Mouse (Mus musculus) cerebellum, adult 18-20 months (tissue): ENCODE measurements around the gene B4galt5.
"Not testable (repeated sequence)": the region's sequence is repeated elsewhere in the genome, so short reads cannot be mapped to it uniquely, and the experiment has no call there.

Experiments used
- DNase-seq, 2 experiments: peaks; one replicate each; pipeline ENCODE4 v3.0.0; 2021

Gene B4galt5

DNA sequence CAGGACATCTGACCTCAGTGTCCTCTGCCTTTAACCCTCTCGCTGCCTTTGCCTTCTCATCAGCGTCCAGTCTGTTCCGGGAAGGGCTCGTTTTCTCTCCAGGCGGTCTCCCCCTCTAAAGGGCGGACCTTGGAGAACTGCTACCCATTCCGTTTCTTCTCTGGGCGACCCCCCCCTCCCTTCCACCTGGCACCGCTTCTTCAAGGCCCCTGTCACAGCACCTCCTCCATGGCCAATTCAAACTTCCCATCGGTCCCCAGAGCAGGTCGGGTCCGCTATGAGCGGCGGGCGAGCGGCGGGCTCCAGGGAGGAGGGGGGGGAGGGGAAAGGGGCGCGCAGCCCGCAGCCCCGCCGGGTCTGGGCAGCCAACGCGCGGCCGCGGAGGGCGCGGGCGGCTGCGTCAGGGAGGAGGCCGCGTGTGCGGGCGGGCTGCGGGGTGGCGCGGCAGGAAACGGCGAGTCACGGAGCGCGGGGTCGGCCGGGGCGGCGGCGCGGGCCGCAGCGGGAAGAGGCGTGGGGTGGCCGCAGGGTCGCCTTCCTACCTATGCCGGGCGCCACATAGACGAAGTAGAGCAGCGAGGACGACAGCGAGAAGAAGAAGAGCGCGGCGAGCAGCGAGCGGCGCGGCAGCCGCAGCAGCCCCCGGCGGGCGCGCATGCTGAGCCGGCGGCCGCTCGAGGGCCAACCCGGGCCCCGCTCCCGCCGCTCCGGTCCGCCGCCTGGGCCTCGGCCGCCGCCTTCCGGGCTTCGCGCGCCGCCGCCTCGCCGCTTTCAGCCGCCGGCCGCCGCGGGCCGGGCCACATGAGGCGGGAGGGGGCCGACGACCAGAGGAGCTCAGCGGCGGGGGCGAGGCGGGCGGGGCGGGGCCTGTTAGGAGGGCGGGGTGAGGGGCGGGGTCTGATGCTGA is at the start of gene B4galt5:
Gene B4galt5 (minus strand): TSS at position 808 of the 907 bp plus-strand sequence.
- DNase-seq, result peak; percentile 47 to 69

DNA sequence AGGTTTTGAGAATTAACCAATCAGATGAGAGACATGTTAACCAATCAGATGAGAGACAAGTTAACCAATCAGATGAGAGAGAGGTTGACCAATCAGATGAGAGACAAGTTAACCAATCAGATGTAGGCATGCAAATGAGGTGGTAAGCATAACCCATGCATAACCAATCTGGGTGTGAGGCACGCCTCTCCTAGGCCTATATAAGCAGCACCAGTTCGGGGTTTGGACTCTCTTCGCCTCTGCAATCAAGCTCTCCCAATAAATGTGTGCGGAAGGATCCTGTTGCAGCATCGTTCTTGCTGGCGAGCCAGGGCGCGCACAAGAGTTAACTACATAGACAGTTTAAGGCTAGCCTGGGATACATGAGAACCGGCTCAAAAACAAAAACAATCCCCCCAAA is 47.4 kb upstream of the B4galt5 start:
- not testable (repeated sequence) for DNase-seq

DNA sequence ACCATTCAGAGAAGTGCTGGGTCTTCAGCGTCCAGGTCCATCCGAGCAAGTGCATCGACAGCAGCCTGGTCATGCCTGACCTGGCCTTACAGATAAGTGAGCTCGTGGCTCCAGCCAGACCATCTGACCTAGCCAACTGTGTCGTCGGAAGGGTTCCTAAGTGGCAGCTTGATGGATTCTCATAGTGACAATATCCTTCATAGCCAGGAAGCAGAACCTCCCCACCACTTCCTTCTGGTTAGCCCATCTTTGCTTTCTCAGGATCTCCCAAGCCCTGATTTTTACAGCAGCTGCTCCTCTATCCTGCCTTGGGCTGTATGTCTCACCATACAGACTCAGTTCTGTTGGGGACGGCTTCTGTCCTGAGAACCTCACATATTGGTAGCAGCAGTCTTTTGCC is 45.4 kb upstream of the B4galt5 start:
- DNase-seq, result no peak

DNA sequence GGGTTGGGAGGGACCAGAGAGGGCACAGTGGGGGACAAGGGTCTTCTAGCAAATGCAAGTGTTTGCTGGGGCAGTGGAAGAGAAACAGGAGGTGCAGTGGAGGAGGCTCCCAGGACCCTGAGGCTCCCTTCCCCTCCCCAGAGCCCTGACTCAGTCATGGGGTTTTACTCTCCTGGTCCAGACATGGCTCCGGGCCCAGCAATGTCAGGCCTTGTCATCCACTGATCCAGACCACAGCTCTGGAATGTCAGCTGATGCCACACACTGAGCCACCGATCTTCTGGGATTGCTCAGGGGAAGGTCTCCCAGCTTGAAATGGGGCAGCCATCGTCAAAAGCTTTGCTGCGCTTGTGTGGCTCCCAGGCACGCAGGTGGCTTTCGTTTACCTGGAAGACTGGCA is 38.0 kb upstream of the B4galt5 start:
- DNase-seq, result no peak

DNA sequence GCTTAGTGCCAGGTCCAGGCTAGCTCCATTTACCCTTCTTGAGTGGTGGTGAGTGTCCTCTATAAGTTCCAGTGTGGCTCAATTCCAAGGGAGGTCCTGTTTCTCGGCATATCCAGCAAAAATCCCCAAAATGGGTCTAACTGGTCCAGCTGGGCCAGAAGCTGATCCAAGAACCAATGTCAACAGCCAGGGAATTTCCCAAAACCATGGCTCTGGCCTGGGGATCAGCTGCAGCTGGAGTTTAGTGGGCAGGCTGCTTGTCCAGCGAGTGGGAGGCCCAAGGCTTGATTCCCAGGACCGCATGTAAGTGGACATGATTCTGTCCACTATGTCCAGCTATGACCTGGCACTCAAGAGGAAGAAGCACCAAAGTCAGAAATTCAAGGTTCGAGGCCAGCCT is 37.5 kb upstream of the B4galt5 start:
- DNase-seq, result no peak

DNA sequence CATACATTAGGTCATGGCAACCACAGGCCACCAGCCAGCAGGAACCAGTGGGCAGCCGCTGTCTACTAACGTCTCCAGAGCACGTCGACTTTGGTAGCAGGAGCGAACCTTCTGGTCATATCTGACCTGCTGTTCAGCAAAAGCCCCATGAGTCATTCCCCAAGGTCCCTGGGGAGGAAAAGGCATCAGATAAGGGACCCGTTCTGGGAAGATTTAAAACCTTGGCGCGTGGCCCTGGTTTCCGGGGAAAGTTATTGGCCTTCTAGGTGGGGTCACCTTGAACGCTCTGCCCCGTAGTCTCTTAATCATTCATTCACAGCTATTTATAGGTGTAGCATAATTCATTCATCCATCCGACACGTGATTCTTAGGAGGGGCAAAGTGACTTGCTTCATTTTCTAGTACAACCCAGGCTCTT is 34.7 kb upstream of the B4galt5 start:
- DNase-seq, result no peak

DNA sequence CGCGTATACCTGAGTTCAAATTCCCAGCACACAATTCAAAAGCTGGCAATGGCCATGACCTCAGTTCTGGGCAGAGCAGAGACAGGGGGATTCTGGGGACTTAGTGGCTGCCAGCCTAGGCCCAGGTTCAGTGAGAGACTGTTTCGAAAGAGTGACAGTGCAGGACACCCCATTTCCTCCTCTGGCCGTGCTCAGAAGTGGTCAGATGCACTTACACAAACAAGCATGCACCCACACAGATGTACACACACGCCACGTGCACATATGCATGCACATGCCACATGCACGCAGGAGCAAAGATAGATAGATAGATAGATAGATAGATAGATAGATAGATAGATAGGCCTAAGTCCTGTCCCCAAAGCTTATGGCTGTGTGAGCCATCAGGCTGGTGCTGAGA is 33.4 kb upstream of the B4galt5 start:
- no peak for DNase-seq

DNA sequence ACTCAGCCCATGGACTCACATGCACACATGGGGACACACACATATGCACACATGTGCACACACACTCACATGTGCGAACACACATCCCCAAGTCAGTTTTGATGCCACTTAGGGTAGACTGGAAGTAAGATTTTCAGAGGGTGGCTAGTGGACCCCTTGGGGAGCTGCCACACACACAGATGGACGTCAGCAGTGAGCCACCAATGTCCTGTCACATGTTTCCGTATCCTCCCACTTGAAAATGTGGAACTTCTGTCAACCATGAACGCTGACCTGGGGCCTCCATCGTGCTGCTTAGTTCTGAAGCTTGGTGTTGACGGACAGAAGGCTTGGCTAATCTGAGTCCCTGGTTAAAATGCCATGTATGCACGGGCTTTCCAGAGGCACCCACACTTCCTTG is 32.6 kb upstream of the B4galt5 start:
- DNase-seq, result no peak

DNA sequence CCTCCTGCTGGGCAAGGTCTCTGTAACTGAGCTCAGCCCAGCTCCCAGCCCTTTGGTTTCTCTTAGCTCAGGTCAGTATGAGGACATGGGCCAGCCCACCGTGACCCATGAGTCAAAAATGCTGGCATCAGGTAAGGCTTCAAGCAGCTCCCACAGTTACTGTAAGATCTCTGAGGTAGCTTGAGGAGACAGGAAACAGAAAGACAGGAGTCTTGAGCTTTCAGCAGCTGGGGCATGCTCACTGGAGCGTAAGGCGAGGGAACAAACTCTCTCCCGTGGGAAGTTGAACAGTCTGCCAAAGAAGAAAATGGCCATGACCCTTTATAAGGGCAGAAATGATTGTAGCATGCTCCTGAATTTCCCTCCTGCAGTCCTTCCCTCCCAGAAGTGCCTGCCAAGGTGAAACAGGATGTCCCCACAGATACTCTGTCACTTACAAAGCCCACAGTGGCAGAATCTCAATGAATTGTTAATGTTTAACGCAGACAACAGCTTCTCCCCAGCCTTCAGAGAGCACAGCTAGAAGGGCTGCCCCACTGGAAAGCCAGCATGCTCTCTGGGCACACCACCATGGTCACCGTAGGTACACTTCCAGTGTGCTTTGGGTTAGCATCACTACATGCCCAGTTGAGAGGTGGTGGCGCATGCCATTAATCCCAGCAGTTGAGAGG is 31.8 kb upstream of the B4galt5 start:
- no peak for DNase-seq

DNA sequence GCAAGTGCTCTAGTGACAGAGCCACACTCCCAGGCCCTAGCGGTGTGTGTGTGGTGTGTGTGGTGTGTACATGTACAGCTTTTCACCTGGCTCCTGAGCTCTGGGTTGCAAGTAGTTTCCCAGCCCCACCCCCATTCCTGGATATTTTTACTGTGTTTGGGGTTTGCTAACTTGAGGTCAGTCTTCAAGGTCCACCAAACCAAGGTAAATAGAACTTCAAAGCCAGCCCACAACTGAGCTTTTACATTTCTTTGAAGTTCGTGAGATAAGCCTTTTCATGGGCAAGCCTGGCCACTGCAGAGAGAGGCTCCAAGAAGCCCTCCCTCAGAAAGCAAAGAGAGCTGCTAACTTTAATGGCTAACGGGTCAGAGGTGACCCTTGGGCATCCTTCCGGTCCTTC is 30.0 kb upstream of the B4galt5 start:
- no peak for DNase-seq

DNA sequence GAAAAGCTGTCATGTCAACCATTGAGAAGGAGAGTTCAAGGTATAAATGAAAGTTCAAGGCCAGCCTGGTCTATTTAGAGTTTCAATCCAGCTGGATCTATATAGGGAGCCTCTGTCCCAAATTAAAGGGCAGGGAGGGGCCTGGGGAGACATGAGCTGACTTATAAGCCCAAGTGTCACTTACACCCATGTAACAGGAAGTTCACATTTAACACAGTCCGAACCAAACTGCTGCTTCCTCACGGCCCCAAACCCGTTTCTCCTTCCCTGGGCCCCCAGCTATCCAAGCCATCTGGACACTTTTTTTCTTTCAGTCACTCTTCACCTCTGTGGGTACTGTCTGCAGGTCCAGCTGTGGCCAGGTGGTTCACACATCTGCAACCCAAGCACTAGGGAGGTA is 28.7 kb upstream of the B4galt5 start:
- DNase-seq, result no peak

DNA sequence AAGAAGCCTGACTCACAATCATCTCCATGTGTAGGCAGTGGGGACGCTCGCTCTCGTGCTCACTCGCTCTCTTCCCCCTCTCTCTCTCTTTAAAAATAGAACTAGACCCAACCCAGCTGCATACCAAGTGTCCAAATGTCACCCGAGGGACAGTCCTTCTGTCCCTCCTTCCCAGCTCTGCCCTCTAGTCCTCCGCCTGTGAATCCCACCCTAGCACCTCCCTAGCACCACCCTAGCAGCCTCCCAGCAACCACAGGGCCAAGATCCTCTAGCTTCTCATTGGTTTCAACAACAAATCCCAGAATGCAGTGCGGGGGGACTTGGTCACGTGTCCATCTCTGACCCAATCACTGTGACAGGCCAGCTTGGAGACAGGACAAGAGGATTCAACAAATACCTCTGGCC is 27.2 kb upstream of the B4galt5 start:
- DNase-seq, result no peak

DNA sequence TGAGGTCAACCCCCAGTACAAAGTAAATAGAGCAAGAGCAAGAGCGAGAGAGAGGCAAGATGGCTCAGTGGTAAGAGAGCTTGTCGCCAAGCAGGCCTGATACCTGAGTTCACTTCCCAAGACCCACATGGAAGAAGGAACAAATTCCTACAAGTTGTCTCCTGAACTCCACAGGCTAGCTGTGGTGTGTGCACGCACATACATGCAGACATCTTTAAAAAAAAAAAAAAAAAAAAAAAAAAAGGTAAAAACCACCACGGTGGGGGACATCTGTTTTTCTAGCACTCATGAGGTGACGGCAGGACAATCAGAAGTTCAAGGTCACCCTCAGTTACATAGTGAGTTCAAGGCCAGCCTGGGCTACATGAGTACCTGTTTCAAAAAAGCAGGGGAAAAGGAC is 26.7 kb upstream of the B4galt5 start:
- DNase-seq, result no peak

DNA sequence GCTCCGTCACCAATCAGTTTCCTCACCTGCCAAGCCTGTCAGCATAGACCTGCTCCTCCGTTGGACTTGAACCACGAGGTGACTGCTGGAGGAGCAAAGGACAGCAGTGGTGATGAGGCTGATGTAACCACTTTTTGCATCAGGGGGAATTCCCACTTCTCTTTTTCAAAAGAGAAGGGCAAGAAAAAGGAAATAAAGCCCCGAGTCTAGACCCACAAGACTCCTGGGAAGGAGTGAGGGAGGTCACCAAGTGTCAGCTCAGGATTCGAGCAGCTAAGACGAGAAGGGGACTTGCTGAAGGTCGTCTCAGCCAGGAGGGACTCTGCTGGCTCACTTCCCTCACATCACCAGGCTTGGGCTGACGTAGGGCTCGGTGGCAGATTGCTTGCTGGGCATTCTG is 26.2 kb upstream of the B4galt5 start:
- DNase-seq, result no peak

DNA sequence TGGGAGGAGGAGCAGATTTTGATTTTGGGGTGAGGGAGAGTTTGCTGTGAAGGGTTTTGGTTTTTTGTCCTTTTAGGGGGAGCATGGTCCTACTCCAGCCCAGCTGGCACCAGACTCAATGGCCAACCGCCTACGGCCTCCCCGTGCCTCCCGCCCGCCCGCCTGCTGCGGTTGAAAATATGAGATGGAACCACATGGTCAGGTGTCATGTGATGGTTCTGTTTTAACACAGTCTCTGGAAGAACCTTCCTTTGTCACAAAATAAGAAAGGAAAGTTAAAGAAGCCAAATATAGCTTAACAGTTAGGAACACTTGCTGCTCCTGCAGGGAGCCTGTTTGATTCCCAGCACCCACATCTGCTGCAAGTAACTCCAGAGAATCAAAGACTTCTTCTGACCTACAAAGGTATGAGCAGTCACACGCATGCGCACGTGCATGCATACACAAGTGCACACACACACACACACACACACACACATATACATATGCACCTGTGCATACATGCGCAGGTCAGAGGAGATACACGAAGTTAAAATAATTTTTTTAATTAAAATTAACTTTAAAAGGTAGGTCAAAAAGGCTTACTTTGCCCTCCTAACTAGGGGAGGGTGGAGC is 25.3 kb upstream of the B4galt5 start:
- peak; percentile 24 to 27 for DNase-seq

DNA sequence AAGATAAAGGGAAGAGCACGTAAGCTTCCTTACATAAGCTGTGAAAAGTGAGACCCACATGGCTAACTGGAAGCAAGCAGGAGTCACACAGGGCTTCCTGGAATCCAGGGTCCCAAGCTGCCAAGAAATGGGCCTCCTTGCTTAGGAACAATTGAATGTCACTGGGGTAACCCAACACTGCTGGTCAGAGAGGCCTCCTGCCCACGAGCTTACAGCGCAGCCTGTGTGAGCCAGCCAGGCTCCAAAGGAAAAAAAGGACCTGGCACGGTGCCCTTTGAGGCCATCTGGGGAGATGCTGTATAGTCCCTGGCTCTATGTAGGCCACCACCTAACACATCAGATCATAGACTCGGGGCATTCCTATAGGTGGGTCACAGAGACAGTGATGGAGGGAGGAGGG is 24.3 kb upstream of the B4galt5 start:
- DNase-seq, result peak; percentile 93 to 94

DNA sequence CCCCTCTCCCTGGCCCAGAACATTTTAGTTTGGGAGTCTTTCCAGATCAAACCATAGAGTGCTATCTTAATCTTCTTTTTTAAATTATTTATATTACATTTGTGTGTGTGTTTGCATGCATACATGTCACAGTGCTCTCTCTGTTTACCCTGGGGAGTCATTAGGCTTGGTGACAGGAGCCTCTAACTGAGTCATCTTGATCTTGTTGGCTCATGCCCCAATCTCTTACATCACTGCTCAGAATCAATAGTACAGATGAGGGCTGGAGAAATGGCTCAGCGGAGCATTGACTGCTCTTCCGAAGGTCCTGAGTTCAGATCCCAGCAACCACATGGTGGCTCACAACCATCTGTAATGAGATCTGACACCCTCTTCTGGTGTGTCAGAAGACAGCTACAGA is 22.5 kb upstream of the B4galt5 start:
- DNase-seq, result no peak

DNA sequence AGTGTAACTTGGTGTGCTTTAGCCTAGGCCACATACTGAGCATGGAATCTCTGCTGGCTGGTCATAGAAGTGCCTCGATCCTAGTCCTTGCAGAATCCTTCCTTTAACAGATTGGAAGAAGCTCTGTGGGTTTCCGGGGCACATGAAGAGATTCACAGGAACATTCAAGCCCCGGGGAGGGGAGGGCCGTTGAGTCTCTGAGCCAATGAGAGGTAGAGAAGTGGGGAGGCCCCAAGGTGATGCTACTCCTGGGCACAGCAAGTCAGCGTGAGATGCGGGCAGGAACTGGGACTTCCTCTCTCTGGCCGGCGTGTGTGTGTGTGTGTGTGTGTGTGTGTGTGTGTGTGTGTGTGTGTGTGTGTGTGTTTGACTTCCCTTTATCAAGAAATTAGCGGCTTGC is 19.3 kb upstream of the B4galt5 start:
- no peak for DNase-seq

DNA sequence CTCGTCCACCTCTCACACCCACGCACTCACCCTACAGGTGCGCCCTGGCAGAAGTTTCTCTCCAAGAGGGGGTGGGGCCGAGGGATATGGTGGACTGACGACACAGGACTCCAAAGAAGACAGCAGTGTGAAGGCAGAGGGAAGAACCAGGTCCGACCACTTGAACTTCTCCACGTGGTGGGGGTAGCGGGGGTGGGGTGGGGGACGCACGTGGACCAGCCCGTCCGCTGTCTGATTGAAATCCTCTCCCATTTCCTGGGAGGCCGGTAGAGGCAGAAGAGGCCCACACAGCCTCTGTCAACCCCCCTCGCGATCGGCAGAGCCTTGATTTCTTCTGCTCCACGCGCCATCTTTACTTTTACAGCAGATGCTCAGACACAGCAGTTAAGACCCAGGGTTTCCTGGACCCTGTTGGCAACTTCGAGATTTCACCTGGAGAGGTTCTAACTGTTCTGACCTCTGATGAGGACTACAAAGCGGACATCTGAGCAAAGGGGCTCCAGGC is 18.8 kb upstream of the B4galt5 start:
- no peak for DNase-seq

DNA sequence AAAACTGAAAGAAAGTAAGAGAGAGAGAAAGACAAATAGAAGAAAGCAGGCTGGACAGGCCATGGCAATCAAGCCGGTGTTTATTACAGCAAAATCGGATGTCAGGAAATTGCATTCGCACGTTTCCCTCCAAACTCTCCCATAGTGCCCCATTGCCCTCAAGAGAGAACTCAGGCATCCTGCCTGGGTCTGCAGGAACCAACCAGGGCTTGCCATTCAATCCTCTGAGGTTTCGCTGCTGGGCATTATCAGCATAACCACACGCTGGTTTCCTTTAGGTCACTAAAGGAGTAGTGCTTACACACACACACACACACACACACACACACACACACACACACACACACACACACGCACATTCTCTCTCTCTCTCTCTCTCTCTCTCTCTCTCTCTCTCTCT is 18.3 kb upstream of the B4galt5 start:
- DNase-seq, result no peak

DNA sequence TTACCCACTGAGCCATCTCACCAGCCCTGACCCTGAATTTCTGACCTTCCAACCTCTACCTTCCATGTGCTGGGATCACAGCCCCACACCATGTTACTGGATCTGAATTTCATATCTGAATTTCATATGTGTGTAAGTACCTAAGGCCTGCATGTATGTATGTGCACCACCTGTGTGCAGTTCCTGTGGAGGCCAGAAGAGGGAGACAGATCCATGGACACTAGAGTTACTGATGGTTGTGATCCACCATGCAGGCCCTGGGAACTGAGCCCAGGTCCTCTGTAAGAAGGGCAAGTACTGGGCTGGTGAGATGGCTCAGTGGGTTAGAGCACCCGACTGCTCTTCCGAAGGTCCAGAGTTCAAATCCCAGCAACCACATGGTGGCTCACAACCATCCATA is 16.1 kb upstream of the B4galt5 start:
- DNase-seq, result no peak

DNA sequence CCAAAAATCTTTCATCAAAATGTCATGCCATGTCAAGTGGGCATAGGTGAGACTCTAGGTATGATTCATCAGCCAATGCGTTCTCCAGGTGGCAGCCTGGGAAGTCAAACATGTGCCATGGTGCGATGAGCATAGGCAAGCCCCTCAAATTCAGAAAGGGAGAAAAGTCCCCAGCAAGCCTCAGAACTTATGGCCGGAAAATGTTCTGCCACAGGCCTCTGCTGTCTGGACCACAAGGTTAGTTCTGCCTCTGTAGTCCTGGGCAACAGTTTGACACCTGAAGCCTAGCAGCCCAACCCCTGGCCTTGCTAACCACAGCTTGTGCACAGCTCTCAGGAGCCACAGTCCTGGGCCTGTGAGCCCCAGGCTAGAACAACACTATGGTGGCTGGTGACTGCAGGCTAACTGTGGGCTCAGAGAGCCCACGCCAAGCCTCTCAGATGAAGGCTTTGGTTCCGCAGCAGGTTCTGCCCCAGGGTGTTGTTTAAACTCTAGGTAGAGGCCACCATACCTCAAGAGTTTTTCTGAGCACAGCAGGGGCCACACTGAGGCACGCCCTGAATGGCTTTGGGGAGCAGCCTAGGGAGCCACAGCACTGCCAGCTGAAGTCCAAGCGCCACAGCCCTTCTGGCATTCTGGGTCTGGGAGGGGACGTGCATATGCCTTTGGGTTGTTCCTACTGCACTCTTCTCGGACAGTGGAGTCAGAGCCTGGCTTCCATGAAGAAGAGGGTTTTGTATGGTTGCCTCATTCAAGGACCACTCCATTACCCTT is 14.5 kb upstream of the B4galt5 start:
- no peak for DNase-seq

DNA sequence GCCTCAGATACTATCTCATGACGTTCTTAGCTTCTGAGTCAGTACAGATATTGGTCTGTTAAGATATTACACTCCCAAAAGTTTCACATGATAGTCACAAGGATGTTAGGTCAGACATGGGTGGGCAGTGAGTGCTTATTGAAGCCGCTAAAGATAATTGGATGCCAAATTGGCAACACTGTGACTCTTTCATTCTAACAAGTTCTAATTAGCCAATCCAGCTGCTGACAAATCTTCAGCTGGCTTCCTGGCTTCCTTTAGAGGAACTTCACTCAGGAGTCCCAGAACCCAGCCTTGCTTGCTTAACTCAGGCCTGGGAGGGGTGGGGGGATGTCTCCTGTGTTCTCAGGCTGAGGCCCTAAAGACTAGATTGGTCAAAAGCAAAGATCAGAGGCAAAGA is 9.5 kb upstream of the B4galt5 start:
- DNase-seq, result no peak
